Mouse (Mus musculus) thymus, postnatal 0 days (tissue): ENCODE data around the gene Rap2a. TPM values are rescaled to one million over a fixed set of nuclear protein-coding genes. Genes with fewer than 3 reads are reported as not detected.

Experiments
- DNase-seq: peaks from one replicate; pipeline ENCODE4 v3.0.0-alpha.2; 2015; ENCODE audit warnings: low spot score
- polyA plus RNA-seq: library from polyadenylated mRNA; unstranded; fragments of >200 nt; fragmentation: Nextera tagmentation; extraction: Ambion mirVana; gene quantifications from 2 replicates; pipeline ENCODE4 v1.2.1, GENCODE M21; 2015

Gene Rap2a
- 3.9 and 5.6 TPM in 2 replicates for polyA plus RNA-seq

DNA sequence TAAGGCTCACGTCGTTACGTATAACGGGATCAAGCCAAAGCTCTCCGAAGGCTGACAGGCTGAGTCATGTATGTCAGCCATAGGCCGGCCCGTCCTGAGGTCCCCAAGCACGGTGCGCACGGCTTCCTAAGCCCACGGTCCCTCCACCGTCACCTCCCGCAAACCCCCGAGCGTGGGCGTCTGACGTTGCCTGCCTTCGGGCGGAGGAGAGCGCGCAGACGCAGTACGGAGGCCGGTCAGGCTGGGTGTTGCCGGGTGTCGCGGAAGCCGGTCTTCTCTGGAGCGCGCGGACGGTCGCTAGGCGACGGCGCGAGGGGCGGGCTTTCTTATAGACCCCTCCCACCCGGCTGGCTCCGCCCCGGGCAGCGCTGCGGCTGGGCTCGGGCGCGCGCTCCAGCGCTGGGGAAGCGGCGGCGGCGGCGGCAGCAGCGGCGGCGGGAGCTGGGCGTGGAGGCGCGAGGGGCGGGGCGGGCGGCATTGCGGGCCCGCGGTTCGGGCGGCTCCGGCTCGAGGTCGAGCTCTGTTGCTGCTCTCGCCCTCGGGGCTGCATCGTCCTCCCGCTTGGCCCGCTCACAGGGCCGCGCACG is at the start of gene Rap2a:
Gene Rap2a (plus strand): TSS at position 463 of the 587 bp plus-strand sequence.
- DNase-seq, result peak; percentile 97

DNA sequence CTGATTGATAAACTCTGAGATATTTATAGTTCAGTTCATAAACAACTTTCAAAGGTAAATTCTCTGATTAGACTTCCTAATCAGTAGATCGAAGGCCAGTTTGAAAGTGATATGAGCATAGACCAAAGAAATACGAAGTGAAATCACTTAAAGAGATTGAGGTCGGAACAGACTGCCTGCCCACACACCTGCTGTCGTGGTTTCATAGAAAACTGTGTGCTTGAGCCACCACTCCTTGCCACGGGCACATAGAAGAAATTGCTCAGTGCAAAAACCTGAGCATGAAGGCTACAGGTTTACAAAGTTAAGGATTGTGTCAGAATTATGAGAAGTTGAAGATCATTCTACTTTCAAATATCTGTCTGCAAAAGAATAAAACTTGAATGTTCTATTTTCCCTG is 49.7 kb upstream of the Rap2a start:
- DNase-seq, result no peak

DNA sequence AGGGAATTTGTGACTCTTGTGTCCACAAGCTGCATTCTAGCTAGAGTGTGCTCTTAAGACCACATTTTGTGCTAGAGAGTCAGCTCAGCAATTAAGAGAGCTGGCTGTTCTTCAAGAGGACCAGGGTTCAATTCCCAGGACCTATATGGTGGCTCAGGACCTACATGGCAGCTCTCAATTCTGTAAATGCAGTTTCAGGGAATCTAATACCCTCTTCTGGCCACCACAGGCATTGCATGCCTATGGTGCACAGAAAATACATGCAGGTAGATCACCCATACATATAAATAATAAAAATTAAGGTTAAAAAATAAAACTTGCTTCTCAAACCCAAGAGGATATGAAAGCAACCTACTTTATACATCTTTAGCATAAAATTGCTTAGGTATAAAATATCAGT is 45.5 kb upstream of the Rap2a start:
- DNase-seq, result peak; percentile 27

DNA sequence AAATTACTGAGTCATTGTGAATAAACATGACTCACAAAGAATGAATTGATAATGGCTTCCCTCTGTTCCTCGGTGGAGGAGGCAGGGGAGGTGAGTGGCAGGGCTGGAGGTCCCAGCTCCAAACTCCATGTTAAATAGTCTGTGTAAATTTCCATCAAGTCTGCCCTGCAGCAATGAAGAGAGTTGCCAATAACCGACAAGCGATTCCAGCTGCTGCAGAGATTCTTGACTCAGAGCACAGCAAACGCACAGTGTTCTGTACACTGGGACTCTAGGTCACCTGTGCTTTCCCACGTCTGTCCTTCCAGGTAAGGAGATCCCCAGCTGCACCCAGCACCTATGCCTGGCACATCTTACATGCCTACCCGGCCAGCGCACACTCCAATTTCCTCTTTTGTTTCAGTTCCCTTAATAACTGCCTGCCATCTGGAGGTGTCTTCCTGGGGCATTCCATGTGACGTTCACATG is 44.3 kb upstream of the Rap2a start:
- no peak for DNase-seq

DNA sequence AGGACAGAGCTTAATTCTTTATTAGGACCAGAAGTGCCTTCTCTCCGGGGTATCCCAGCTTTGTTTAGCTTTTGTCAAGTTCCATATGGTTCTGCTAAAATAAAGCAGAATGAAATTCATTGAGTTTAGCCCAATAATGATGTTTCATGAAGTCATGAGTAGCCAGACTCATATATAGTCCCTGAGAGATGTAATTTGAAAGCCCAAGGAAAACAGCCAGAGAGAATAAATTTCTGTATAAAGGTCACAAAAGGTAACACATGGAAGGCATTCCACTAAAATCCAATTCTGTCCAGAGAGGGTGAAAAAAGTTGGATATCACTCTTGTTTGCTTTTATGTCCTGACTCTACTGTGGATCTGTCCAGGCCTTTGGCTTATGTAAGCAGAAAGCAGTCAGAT is 43.4 kb upstream of the Rap2a start:
- no peak for DNase-seq

DNA sequence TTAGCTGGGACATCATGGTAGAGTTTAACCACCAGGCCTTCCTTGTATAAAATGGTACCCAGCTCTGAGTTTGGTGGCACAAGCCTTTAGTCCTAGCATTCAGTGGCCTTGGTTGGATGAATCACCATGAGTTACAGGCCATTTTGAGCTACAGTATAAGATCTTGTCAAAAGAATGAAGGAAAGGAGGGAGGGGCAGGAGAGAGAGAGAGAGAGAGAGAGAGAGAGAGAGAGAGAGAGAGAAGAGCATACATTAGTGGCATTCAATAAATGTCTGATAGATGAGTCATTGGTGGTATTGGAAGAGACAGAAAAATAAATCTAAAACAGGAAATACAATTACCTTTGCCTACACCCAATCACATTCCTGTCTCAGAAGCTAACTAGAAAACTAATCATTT is 37.5 kb upstream of the Rap2a start:
- DNase-seq, result no peak

DNA sequence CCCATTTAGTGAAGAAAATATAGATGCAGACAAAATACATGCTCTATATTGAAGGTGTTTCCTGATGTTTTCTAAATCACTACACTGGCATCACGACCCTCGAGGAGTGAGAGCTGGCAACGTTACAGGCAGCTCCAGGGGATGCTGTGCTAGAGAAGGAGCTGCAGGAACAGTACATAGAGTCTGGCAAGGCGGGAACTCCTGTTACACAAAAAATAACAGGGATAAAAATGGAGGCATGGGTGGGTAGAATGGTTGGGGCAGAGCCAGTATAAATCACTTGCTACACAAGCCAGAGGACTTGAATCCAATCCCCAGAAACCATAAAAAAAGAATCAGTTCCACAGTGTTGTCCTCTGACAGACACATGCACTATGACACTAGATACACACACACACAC is 37.0 kb upstream of the Rap2a start:
- DNase-seq, result no peak

DNA sequence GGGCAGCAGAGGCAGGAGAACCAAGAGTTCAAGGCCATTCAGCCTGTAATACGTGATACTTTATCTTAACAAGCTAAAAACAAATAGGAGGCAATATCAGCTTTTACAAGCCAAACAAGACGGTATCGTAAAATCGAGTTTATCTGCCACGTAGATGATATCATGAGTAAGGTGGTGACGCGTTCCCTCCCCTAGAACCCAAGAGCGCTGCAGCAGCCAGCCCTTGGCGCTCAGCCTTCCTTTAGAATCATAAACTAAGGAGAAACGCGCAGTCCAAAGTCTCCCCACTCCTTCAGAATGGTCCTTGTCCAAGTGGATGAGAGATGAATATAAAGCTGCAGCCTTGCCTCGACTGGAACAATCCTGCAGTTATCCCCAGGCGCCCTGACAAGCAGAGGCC is 36.4 kb upstream of the Rap2a start:
- no peak for DNase-seq

DNA sequence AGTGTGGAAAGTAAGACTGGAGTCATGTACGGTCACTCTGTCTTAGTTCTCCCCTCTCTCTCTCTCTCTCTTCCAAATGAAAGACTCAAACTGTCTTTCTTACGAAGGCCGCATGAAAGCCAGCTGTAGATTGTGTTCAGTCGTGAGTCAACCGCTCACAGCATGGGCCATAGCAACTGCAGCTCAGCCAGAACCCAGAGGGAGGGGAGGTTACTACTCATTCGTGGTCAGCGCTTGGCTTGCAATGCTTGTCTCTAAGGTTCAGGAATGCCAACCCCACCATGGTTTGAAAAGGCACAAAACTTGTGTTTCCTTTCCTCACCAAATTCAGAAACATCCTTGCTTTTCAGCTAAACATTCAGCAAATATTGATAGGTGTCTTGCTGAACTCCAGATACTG is 24.0 kb upstream of the Rap2a start:
- DNase-seq, result no peak

DNA sequence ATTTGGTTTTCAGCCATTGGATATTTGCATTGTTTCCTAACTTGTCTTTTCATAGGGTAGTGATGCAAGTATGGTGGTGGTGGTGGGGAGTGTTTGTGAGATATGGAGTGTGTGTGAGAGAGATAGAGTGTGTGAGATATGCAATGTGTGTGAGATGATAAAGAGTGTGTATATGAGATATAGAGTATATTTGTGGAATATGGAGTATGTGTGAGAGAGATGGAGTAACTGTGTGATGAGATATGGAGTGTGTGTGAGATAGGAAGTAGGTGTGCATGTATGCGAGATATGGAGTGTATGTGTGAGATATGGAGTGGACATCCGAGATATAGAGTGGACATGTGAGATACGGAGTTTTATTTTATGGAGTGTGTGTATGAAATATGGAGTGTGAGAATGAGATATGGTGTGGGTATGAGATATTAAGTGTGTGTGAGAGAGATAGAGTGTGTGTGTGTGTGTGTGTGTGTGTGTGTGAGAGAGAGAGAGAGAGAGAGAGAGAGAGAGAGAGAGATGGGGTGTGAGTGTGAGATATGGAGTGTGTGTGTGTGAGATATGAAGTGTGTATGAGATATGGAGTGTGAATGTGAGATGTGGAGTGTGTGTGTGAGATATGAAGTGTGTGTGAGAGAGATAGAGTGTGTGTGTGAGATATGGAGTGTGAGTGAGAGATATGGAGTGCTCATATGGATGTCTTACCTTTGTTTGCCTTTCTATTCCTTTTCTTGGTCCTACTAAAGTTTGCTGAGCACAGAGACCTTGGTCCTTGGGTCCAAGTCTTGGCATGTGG is 14.1 kb upstream of the Rap2a start:
- no peak for DNase-seq

DNA sequence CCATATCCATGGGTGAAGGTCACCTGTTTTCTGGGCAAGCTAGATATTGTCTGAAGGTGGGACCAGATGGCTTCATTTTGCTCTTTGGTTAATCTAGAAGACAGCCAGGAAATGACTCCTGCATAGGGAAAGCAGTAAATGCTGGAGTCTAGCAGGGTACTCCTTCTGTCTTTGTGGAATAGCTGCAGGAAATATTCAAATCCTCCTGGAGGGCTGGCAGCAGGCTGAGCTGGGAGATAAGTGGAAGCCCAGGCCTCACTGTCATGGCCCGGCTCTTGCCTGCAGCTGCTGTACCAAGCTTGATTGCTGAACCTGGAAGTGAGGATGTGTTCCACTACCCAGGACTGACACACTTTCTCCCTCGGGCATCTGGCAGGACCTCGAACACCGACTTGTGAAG is 11.4 kb upstream of the Rap2a start:
- no peak for DNase-seq

DNA sequence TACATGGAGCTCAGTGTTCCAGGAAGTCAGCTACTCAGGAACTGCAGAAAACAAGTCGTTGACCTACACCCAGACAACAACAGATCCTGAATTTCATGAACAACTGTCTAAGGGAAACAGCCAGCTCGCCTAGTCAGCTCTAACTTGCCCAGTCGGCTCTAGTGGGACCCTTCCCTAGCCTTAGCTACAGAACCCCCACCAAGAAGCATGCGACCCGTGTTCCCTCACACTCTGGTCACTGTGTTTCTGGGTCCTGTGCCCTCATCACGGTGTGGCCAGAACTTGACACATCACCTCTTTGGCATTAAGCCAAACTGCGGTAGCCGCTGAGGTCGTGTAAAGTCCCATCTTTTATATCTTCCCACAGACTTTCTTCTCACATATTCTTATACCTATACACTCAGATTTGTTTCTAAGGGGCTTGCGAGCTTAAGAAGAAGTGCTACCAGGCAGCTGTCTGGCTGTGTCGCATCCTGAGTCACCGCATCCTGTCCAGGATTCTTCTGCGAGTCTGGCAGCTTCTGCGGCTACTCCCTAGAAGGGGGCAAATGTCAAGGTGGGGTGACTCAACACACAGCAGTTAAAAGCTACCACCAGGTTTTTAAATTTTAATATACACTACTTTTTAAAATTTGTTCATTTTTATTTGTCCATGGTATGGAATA is 9.0 kb upstream of the Rap2a start:
- DNase-seq, result no peak

DNA sequence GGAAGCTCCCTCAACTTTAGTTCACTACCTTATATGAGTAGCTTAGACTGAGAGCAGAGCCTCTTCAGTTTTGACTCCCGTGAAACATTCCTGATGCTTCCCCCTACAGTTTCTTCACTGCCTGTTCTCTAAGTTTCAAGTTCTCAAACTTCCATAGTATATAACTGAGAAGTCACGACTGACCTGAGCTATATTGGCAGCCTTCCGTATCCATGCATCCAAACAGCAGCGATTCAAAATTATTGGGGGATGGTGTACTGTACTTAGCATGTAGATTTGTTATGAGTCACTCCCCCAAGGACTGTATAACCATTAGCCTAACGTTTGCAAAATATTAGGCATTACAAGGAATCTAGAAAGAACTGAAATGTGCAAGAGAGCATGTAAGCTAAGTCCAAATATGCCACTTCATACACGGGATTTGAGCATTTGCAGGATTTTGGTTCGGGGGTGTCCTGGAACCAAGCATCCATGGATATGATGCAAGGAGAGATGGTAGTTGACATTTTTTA is 2.0 kb upstream of the Rap2a start:
- no peak for DNase-seq

DNA sequence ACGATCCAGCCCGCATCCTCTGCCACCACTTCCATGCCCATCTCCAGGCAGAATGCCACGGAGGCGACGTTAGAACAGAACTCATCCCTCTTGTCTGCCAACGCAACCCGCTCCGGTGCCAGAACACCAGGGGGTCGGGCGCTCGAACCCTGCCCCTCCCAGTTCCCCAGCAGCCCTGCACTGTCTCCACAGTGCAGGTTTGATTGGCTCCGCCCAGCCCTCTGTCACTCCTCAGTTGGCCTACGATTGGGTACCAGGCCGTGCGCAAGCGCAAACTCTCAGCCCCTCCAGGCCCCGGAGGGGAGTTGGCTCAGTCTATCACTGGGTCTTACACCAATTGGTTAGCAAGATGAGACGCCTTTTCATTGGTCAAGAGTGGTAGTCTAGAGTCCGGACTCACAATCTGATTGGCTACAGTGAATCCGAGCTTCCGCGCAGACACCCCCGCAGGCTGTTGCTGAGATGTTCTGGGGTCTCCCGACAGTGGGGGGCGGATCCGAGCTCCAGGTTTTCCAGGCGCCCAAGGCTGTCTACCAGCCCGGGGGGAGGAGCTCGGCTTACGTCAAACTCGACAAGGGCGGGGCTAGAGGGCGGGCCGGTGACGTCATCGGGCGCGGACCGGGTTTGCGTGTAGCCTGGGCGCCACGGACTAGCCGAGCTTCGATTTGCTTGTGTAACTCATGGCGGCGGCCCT is 809 bp upstream of the Rap2a start:
- peak; percentile 99 for DNase-seq

DNA sequence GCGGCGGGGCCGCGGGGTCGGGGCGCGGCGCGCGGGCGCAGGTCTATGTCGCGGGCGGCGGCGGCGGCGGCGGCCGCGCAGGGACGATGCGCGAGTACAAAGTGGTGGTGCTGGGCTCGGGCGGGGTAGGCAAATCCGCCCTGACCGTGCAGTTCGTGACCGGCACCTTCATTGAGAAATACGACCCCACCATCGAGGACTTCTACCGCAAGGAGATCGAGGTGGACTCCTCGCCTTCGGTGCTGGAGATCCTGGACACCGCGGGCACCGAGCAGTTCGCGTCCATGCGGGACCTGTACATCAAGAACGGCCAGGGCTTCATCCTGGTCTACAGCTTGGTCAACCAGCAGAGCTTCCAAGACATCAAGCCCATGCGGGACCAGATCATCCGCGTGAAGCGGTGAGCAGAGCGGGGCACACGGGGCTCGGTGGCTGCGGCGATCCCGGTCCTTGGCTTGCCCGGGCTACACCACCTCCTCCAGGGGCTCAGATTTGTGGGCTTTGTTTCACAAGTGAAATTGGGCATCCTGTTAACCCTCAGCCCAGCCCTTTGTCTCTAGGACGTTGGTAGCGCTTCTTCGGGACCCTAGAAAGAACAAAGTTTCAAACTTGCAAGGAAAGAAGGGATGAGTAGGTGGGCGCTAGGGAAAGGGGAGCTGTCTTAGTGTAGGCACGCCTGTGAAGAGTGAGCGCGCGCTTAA is 547 bp downstream of the Rap2a start:
- DNase-seq, result peak; percentile 39

DNA sequence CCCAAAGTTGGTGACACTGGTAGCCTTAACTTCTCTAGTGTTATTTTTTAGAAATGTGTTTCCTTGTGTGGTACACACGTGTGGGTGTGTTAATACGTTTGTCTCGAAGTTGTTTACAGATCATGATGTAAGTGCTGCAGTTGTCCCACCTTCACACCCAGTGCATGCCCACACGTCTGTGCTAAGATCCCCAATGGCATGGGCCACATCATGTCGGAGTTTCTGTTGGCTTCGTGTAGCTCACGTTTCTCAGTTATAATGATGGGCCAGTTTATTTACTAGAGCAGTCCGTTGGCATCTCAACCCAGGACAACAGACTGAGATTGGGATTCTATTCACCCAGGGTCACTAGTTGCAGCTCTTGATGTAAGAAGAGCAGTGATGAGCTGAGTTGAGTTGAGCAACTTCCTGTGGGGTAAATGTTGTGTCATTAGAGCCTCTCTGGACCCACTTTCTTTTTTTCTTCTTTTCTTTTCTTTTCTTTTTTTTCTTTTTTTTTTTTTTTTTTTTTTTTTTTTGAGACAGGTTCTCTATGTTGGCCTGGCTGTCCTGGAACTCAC is 2.2 kb downstream of the Rap2a start:
- DNase-seq, result no peak

DNA sequence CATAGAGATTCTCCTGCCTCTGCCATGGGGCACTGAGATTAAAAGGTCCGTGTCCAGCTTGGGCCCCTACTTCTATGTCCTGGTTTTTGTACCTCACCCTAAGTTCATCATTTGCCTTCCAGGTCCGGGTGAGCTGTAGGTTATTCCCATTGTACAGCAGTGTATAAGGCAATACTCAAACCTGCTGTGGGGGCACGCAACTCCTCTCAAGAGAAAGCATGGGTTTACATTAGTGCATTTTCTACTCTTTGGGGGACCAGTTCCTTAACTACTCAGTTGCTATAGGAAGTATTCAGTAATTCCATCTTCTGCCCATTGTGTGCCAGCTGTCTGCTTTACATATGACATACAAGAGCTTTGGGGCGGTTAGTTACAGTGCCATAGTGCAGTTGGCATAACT is 2.7 kb downstream of the Rap2a start:
- no peak for DNase-seq

DNA sequence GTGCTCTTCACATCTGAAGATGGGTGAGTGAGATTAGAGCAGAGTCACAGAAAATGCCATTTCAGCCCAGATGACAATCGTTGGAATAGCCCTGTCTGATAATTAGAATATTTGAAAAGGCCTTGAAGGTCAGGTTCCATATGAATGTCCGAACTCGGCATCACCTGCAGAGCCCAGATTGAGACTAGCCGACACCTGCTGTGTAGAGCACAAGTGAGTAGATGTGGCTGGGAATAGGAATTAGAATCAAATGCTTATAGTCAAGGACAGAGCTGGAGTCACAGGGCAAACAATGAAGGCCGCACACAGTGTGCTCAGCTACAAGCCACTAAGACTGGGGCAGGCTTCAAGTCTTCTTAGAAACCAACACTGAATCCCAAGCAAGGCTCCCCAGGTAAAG is 6.3 kb downstream of the Rap2a start:
- DNase-seq, result no peak

DNA sequence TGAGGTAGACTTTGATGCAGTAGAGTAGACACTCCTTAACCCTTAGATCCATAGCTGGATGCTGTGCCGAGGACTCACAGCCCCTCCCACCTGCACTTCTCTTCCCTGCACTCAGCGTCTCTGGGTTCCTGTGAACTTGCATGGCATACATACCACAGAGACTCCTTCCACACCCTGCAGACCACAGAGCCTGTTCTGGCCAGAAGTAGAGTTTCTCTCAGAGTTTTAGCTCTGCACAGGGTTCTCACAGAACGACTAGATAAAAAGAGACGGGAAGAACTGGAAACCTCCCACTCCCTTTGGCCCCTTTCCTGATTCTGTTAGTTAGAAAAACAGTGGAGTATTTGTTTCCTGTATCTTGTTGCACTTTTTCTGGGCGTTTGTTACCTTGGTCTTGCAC is 18.0 kb downstream of the Rap2a start:
- DNase-seq, result no peak

DNA sequence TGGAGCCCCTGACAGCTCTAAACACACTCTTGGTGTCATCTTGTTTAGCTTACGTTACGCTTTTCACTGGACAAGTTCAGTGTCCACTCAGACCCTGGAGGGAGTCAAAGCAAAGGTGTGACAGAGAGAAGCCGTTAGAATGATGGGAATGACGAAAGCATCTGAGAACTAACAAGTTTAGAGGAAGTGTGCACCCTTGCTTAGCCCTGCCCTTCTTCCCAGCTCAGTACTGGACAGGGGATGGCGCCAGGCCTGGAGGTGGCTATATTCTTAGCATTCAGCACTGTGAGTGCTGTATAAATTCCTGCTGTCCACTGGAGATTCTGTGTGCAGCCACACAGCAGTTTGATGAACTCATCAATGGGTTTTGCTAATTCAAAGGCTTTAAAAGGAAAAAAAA is 18.6 kb downstream of the Rap2a start:
- DNase-seq, result no peak

DNA sequence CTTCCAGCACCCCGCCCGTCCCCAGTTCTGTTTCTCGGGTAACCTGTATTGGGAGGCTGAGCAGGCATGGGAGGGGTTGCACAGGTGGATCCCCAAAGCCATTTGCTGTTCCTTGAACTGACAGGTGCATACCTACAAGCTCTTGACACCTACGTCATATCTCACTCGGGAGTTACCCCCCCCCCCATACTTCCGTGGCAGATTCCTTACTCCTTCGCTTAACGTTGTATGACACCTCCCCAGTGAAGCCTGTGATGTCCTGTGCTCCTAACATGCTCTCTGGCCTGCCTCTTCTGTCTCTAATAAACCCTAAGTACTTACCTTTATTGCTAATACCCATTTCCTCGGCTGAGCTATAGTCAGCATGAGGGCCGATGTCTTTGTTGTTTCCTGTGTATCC is 20.9 kb downstream of the Rap2a start:
- DNase-seq, result no peak
